Mouse (Mus musculus) cerebellum, adult 9-11 months (tissue): ENCODE results near the gene Sh3d19.

Experiments
- DNase-seq: peaks from one replicate; pipeline ENCODE4 v3.0.0; 2022

Sh3d19 gene

GRCm38 (mm10) chr3:85970742-85971598 lies at the start of gene Sh3d19:
Gene Sh3d19 (plus strand): TSS chr3:85971109.
- peak; percentile 74 for DNase-seq

- no peak for DNase-seq
These were observed 48.6 kb upstream of the Sh3d19 start for GRCm38 (mm10) chr3:85922331-85922730.

GRCm38 (mm10) chr3:85923343-85923742 lies 47.6 kb upstream of the Sh3d19 start:
- DNase-seq, result no peak

- DNase-seq, result peak; percentile 64
These were observed 46.7 kb upstream of the Sh3d19 start for GRCm38 (mm10) chr3:85923954-85924945.

GRCm38 (mm10) chr3:85927296-85927695 lies 43.6 kb upstream of the Sh3d19 start:
- no peak for DNase-seq

- DNase-seq, result peak; percentile 18
These were observed 42.7 kb upstream of the Sh3d19 start for GRCm38 (mm10) chr3:85928140-85928611.

GRCm38 (mm10) chr3:85929711-85930110 lies 41.2 kb upstream of the Sh3d19 start:
- no peak for DNase-seq

GRCm38 (mm10) chr3:85930671-85931255 lies 40.1 kb upstream of the Sh3d19 start:
- no peak for DNase-seq

GRCm38 (mm10) chr3:85931859-85932258 lies 39.0 kb upstream of the Sh3d19 start:
- DNase-seq, result no peak

GRCm38 (mm10) chr3:85933586-85933985 lies 37.3 kb upstream of the Sh3d19 start:
- DNase-seq, result no peak

GRCm38 (mm10) chr3:85950914-85951313 lies 20.0 kb upstream of the Sh3d19 start:
- DNase-seq, result no peak

- DNase-seq, result no peak
These were observed 18.1 kb upstream of the Sh3d19 start for GRCm38 (mm10) chr3:85952696-85953283.

- no peak for DNase-seq
These were observed 15.6 kb upstream of the Sh3d19 start for GRCm38 (mm10) chr3:85955269-85955668.

GRCm38 (mm10) chr3:85955704-85956103 lies 15.2 kb upstream of the Sh3d19 start:
- no peak for DNase-seq

GRCm38 (mm10) chr3:85959669-85960068 lies 11.2 kb upstream of the Sh3d19 start:
- DNase-seq, result no peak

GRCm38 (mm10) chr3:85961134-85961533 lies 9.8 kb upstream of the Sh3d19 start:
- DNase-seq, result no peak

- DNase-seq, result no peak
These were observed 5.4 kb upstream of the Sh3d19 start for GRCm38 (mm10) chr3:85965479-85965878.

- DNase-seq, result no peak
These were observed 1.9 kb upstream of the Sh3d19 start for GRCm38 (mm10) chr3:85969040-85969439.

GRCm38 (mm10) chr3:85971599-85971975 lies 678 bp downstream of the Sh3d19 start:
- DNase-seq, result peak; percentile 22

- no peak for DNase-seq
These were observed 2.6 kb downstream of the Sh3d19 start for GRCm38 (mm10) chr3:85973376-85974140.

GRCm38 (mm10) chr3:85974451-85974850 lies 3.5 kb downstream of the Sh3d19 start:
- no peak for DNase-seq

GRCm38 (mm10) chr3:85980036-85980435 lies 9.1 kb downstream of the Sh3d19 start:
- no peak for DNase-seq
